Mouse (Mus musculus) lung, adult 2 months (tissue): ENCODE data around the gene Rplp2.

Source experiments
- CTCF ChIP-seq: fragments of 200-500 bp; IDR thresholded peaks from 2 replicates; pipeline ENCODE4 v1.5.1; 2011; ENCODE audit warnings: mild to moderate bottlenecking, low read length, control low read depth; ENCODE audit not compliant: insufficient read depth
- POLR2A ChIP-seq: fragments of 200-500 bp; IDR thresholded peaks from 2 replicates; pipeline ENCODE4 v1.6.1; 2011; ENCODE audit warnings: low read depth, mild to moderate bottlenecking, control low read depth, low read length, borderline replicate concordance; ENCODE audit errors: extremely low read depth

DNA sequence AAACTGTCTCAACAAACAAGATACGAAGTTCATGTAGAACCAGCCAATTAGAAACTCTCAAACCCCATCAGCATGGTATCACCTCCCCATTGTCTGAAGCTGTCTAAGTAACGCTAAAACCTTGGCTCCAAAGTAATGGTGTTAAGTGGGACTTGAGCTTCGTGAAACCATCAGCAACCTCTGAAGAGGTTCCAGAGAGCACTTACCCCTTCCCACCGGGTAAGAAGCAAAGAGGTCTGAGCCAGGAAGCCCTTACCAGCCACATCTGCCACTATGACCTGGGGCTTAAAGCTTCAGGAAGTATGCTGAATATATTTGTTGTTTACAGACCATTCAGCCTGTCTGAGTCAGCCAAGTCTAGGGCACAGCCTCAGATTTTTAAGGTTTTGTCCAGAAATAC lies 41.7 kb upstream of the Rplp2 start:
- no peak for TF ChIP-seq CTCF
- no peak for TF ChIP-seq POLR2A
